Mouse (Mus musculus): ENCODE measurements around the gene Edrf1.

- TF ChIP-seq POLR2A (IDR thresholded peaks at IDR 0.05; ENCODE audit: borderline replicate concordance, insufficient read depth, low read length) (no peak), CTCF (IDR thresholded peaks at IDR 0.05; ENCODE audit: borderline replicate concordance, insufficient read depth, low read depth, low read length) (no peak)
Measured at GRCm38 (mm10) chr7:133670846-133671245, 33.5 kb downstream of the Edrf1 start.
